Mouse (Mus musculus) heart, postnatal 0 days (tissue): ENCODE data around the gene Lypd9. TPM values are rescaled to one million over a fixed set of nuclear protein-coding genes. Genes with fewer than 3 reads are reported as not detected.
A peak's percentile ranks its signal among the peaks of the same experiment; 100 is the strongest.

Source experiments
- ATAC-seq: fragments of 200-750 bp; cut with Nextera tagmentation; 2 replicates; pipeline ENCODE4 v1.8.0; 2017; ENCODE audit warnings: low read depth, moderate number of reproducible peaks, moderate library complexity; ENCODE audit not compliant: insufficient read depth
- DNase-seq: peaks from one replicate; pipeline ENCODE4 v3.0.0-alpha.2; 2016; ENCODE audit warnings: low spot score
- H3K27ac ChIP-seq: fragments of 300-500 bp; sonication (generic); 2 replicates; pipeline ENCODE4 v1.5.1; 2014; ENCODE audit warnings: low read depth, mild to moderate bottlenecking
- H3K27me3 ChIP-seq: fragments of 300-500 bp; sonication (generic); 2 replicates; pipeline ENCODE4 v1.6.1; 2014; ENCODE audit warnings: low read length, mixed read lengths; ENCODE audit not compliant: control insufficient read depth, insufficient read depth
- H3K36me3 ChIP-seq: fragments of 300-500 bp; sonication (generic); replicated peaks from 2 replicates; pipeline ENCODE4 v1.6.1; 2014; ENCODE audit warnings: low read length, mixed read lengths; ENCODE audit not compliant: control insufficient read depth, insufficient read depth
- H3K4me1 ChIP-seq: fragments of 300-500 bp; sonication (generic); 2 replicates; pipeline ENCODE4 v1.6.1; 2014; ENCODE audit warnings: antibody characterized with exemption; ENCODE audit not compliant: control insufficient read depth, insufficient read depth
- H3K4me2 ChIP-seq: fragments of 300-500 bp; sonication (generic); 2 replicates; pipeline ENCODE4 v1.6.1; 2014; ENCODE audit warnings: low read depth, mild to moderate bottlenecking, low read length, moderate library complexity
- H3K4me3 ChIP-seq: fragments of 300-500 bp; sonication (generic); 2 replicates; pipeline ENCODE4 v1.5.1; 2014; ENCODE audit warnings: low read depth, low read length
- H3K9ac ChIP-seq: fragments of 300-500 bp; sonication (generic); replicated peaks from 2 replicates; pipeline ENCODE4 v1.6.1; 2014; ENCODE audit warnings: low read depth, low read length, mixed read lengths
- H3K9me3 ChIP-seq: fragments of 300-500 bp; sonication (generic); replicated peaks from 2 replicates; pipeline ENCODE4 v1.6.1; 2016; ENCODE audit warnings: low read length; ENCODE audit not compliant: control insufficient read depth
- CTCF ChIP-seq: IDR thresholded peaks from 2 replicates; pipeline ENCODE4 v1.5.1; 2016; ENCODE audit warnings: antibody characterized with exemption, control low read depth, low read depth
- EP300 ChIP-seq: IDR thresholded peaks from 2 replicates; pipeline ENCODE4 v1.6.1; 2016; ENCODE audit warnings: antibody characterized with exemption, low read depth
- WGBS: fragments of 180-500 bp; shearing (Covaris S2); extraction: QIAGEN DNeasy Blood & Tissue Kit; methylation state at CpG from one replicate; pipeline ENCODE4 v1.1.7; 2014; 5-methylcytosine and 5-hydroxymethylcytosine counted together
- polyA plus RNA-seq: library from polyadenylated mRNA; unstranded; fragments of >200 nt; fragmentation: Nextera tagmentation; extraction: Ambion mirVana; gene quantifications from 2 replicates; pipeline ENCODE4 v1.2.1, GENCODE M21; 2015
- total RNA-seq: library from RNA; depleted of rRNA; stranded (reverse); fragments of >200 nt; gene quantifications from 2 replicates; pipeline ENCODE4 v1.2.3, GENCODE M21; 2014; ENCODE audit warnings: low replicate concordance

Gene Lypd9
- total and polyA plus RNA-seq, 2 experiments from 2014 or later, result not detected

GRCm38 (mm10) chr11:58453592-58453991, 869 bp upstream of the Lypd9 start:
- 53% methylated on average over 4 of the region's 4 CpGs for WGBS
- ATAC-seq, result no peak

GRCm38 (mm10) chr11:58437866-58438265, 14.9 kb downstream of the Lypd9 start:
- ATAC-seq (no peak), DNase-seq (no peak)
- Histone ChIP-seq H3K4me1 (no peaks in the 10 kb centered on the region), H3K9me3 (no peaks in the 10 kb centered on the region), H3K27ac (no peak overlapping the region), H3K9ac (no peak overlapping the region), H3K27me3 (no peaks in the 10 kb centered on the region), H3K4me2 (no peak overlapping the region), H3K4me3 (no peak overlapping the region), H3K36me3 (no peaks in the 10 kb centered on the region)
- WGBS, result 47% methylated on average over 5 of the region's 5 CpGs
- no peak for TF ChIP-seq CTCF
- no peak for TF ChIP-seq EP300

More at GRCm38 (mm10) chr11:58453592-58453991, 869 bp upstream of the Lypd9 start:
- Histone ChIP-seq H3K9me3 (0 out of 2 replicates have a peak, but pooled peaks cover under 1% of the 10 kb centered on the region), H3K4me3 (no peak overlapping the region), H3K9ac (no peak overlapping the region), H3K27ac (no peak overlapping the region), H3K27me3 (no peaks in the 10 kb centered on the region), H3K4me2 (no peak overlapping the region), H3K36me3 (no peaks in the 10 kb centered on the region), H3K4me1 (no peaks in the 10 kb centered on the region)
- DNase-seq, result no peak
- no peak for TF ChIP-seq CTCF
- no peak for TF ChIP-seq EP300

GRCm38 (mm10) chr11:58432259-58432658, 20.5 kb downstream of the Lypd9 start, which contains the start of gene Gm12253:
Gm12253 (plus strand) TSS chr11:58432559.
- DNase-seq, result no peak
- no peaks in the 10 kb centered on the region for H3K9me3 ChIP-seq
- H3K4me2 ChIP-seq, result no peak within 1 kb of the TSS
- H3K9ac ChIP-seq, result no peak within 1 kb of the TSS
- H3K27ac ChIP-seq, result no peak within 1 kb of the TSS
- WGBS, result 73% methylated on average over 3 of the region's 3 CpGs
- TF ChIP-seq EP300 (no peak), CTCF (no peak)
- no peaks in the 10 kb centered on the region for H3K27me3 ChIP-seq
- no peaks in the 10 kb centered on the region for H3K36me3 ChIP-seq
- no peak within 1 kb of the TSS for H3K4me3 ChIP-seq
- no peaks in the 10 kb centered on the region for H3K4me1 ChIP-seq
- ATAC-seq, result no peak

- no peak within 1 kb of the TSS for H3K4me3 ChIP-seq
- H3K27me3 ChIP-seq, result no peaks in the 10 kb centered on the region
- no peak within 1 kb of the TSS for H3K27ac ChIP-seq
- ATAC-seq (no peak), DNase-seq (no peak)
- no peaks in the 10 kb centered on the region for H3K4me1 ChIP-seq
- no peak for TF ChIP-seq CTCF
- no peak for TF ChIP-seq EP300
- no peak within 1 kb of the TSS for H3K9ac ChIP-seq
- no peaks in the 10 kb centered on the region for H3K9me3 ChIP-seq
- no peaks in the 10 kb centered on the region for H3K36me3 ChIP-seq
- WGBS, result 38% methylated on average over 1 of the region's 1 CpGs
- no peak within 1 kb of the TSS for H3K4me2 ChIP-seq
Measured at GRCm38 (mm10) chr11:58420815-58421214, 31.9 kb downstream of the Lypd9 start, which contains the start of gene 1810065E05Rik. 1810065E05Rik (plus strand) TSS chr11:58421111.

- TF ChIP-seq CTCF (no peak), EP300 (no peak)
- Histone ChIP-seq H3K27ac (no peak overlapping the region), H3K4me1 (no peaks in the 10 kb centered on the region), H3K9ac (no peak overlapping the region), H3K36me3 (no peaks in the 10 kb centered on the region), H3K9me3 (no peaks in the 10 kb centered on the region), H3K4me2 (no peak overlapping the region), H3K27me3 (no peaks in the 10 kb centered on the region), H3K4me3 (no peak overlapping the region)
- ATAC-seq, result no peak
- peak; percentile 7 for DNase-seq
- 41% methylated on average over 3 of the region's 3 CpGs for WGBS
Measured at GRCm38 (mm10) chr11:58418336-58418735, 34.4 kb downstream of the Lypd9 start.

GRCm38 (mm10) chr11:58408066-58408465, 44.7 kb downstream of the Lypd9 start:
- H3K4me3 ChIP-seq, result no peak overlapping the region
- 48% methylated on average over 3 of the region's 3 CpGs for WGBS
- H3K9me3 ChIP-seq, result no peaks in the 10 kb centered on the region
- DNase-seq (no peak), ATAC-seq (no peak)
- H3K27ac ChIP-seq, result no peak overlapping the region
- H3K9ac ChIP-seq, result no peak overlapping the region
- TF ChIP-seq EP300 (no peak), CTCF (no peak)
- no peak overlapping the region for H3K4me2 ChIP-seq
- no peaks in the 10 kb centered on the region for H3K4me1 ChIP-seq
- no peaks in the 10 kb centered on the region for H3K27me3 ChIP-seq
- H3K36me3 ChIP-seq, result no peaks in the 10 kb centered on the region
